Mouse (Mus musculus): ENCODE measurements at regions not wholly inside any gene's neighbourhood (a gene's known extent, or its start where the extent isn't known, plus 50 kb on each side); places are given as distances from the start of the nearest gene placed in this dataset.

DNA sequence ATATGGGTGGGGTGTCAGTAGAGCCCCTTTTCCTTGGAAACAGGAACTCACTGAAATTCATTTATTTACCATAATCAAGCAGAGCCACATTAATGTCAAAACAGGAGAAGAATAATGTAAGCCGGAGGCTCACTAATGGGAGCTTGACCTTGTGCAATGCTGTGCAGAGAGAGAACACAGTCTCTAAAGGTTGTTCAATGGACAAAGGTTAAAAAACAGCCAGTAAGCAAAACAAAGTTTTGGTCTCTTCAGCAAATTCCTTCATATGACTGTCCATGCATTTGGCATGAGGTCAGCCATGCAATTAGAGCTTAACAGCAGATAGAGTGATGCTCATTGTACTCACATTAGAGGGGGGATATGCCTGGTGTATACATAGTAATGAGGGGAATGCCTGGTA, 113.1 kb downstream of the Tsen15 start:
- Histone ChIP-seq H3K9me3 (no peaks in the 10 kb centered on the region), H3K4me1 (no peaks in the 10 kb centered on the region), H3K27me3 (replicated peaks) (no peaks in the 10 kb centered on the region), H3K27ac (no peak overlapping the region), H3K4me3 (no peak overlapping the region), H3K9ac (no peak overlapping the region), H3K4me2 (no peak overlapping the region), H3K36me3 (replicated peaks) (no peaks in the 10 kb centered on the region)
- 85% methylated on average over 1 of the region's 1 CpGs for WGBS
- no peak for ATAC-seq (replicated peaks)

DNA sequence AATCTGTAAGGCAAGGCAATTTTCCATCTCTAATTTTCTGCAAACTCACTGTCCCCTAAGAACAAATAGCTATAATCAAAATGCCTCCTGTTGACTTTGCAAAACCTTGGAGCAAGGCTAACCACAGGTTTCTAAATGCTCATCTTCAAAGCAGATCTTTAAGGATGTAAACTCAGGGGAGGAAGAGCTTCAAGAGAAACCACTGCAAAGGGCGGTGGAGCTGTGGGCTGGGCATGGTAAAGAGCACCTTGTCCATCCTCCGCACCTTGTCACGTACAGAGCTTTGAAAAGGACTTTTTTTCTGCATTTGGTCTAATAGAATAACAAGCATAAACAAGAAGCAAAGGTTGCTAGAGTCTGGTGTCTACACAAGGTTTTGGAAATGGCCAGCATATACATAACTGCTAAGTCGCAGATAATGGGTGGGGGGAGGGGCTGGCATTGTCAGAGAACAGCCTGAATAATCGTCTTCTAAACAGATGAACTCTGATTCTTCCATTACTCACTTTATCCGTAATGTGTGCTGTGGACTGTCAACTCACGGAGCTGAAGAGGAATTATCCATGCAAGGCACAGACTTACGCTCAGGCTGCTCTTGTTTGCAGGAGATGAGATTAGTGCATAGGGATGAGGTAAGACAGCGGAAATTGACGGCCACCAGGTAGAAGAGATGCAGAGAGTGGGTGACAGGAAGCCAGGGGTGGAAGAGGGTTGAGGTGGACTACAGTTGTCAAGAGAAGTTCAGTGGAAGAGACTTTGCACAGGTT, 116.4 kb downstream of the Tsen15 start:
- peak; percentile 60; the same call in 1 of the 2 replicates for ATAC-seq (replicated peaks)
- WGBS: 54% methylated on average over 10 of the region's 10 CpGs
- H3K27ac ChIP-seq: no peak overlapping the region

DNA sequence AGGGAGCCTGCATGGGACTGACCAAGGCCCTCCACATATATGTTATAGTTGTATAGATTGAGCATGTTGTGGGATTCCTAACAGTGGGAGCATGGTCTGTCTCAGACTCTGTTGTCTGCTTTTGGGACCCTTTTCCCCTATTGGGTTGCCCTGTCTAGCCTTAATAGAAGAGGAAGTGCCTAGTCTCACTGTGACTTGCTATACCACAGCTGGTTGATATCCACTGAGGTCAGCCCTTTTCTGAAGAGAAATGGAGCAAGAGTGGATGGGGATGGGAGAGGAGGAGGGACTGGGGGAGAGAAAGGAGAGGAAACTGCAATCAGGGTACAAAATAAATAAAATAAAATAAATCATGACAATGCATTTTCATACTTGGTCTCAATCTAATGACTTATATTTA, 120.1 kb downstream of the Tsen15 start:
- Histone ChIP-seq H3K9me3 (no peaks in the 10 kb centered on the region), H3K9ac (no peak overlapping the region), H3K36me3 (replicated peaks) (no peaks in the 10 kb centered on the region), H3K4me2 (no peak overlapping the region), H3K4me1 (no peaks in the 10 kb centered on the region), H3K4me3 (no peak overlapping the region), H3K27me3 (replicated peaks) (no peaks in the 10 kb centered on the region), H3K27ac (no peak overlapping the region)
- ATAC-seq (replicated peaks): no peak

More for the DNA sequence above, 116.4 kb downstream of the Tsen15 start:
- H3K36me3 ChIP-seq (replicated peaks): no peaks in the 10 kb centered on the region
- no peaks in the 10 kb centered on the region for H3K27me3 ChIP-seq (replicated peaks)
- H3K4me2 ChIP-seq: no peak overlapping the region
- H3K4me3 ChIP-seq: no peak overlapping the region
- no peak overlapping the region for H3K9ac ChIP-seq
- no peaks in the 10 kb centered on the region for H3K9me3 ChIP-seq
- no peaks in the 10 kb centered on the region for H3K4me1 ChIP-seq

DNA sequence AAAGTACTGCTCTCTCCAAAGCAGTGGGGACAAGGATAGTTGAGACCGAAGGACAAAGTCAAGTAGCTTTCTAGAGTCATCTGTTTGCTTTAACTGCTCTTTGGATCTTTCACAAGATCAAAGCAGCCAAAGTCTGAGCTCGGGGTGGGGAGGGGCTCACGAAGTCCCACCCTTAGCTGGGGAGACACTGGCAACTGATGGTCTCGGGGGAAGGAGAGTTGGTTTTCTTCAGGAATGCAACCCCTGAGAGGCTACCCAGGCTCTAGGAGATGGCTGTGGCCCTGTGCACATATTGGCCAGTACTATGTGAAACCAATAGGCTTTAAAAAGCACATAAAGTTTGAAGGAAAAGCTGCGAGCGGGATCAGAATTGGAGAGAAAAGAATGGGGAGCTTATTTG, 121.5 kb downstream of the Tsen15 start:
- Histone ChIP-seq H3K4me3 (no peak overlapping the region), H3K9me3 (no peaks in the 10 kb centered on the region), H3K27me3 (replicated peaks) (no peaks in the 10 kb centered on the region), H3K4me1 (no peaks in the 10 kb centered on the region), H3K4me2 (no peak overlapping the region), H3K27ac (no peak overlapping the region), H3K36me3 (replicated peaks) (no peaks in the 10 kb centered on the region), H3K9ac (no peak overlapping the region)
- 92% methylated on average over 6 of the region's 6 CpGs for WGBS
- ATAC-seq (replicated peaks): no peak

DNA sequence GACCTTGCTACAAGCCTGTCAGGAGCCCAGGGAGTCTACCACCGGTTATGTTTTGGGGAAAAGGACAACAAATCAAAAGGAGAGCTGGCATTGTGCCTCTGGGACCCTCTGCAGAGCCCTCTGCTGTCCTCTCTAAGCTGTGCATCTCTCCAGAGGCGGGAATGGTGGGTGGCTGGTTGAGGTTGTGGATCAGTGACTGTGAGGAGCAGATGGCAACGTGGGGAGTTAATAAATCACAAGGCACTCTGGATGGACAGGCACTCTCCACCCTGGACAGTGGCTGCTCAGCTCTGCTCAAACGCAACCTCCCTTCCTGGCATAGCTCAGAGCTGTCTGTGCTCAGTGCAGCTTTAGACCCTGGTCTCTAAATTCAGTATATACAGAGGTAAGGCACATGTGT, 125.0 kb downstream of the Tsen15 start:
- Histone ChIP-seq H3K4me3 (no peak overlapping the region), H3K9ac (no peak overlapping the region), H3K27me3 (replicated peaks) (no peaks in the 10 kb centered on the region), H3K9me3 (no peaks in the 10 kb centered on the region), H3K36me3 (replicated peaks) (no peaks in the 10 kb centered on the region), H3K27ac (no peak overlapping the region), H3K4me1 (no peaks in the 10 kb centered on the region), H3K4me2 (no peak overlapping the region)
- peak; percentile 27; the same call in 1 of the 2 replicates for ATAC-seq (replicated peaks)
- WGBS: 39% methylated on average over 4 of the region's 4 CpGs

DNA sequence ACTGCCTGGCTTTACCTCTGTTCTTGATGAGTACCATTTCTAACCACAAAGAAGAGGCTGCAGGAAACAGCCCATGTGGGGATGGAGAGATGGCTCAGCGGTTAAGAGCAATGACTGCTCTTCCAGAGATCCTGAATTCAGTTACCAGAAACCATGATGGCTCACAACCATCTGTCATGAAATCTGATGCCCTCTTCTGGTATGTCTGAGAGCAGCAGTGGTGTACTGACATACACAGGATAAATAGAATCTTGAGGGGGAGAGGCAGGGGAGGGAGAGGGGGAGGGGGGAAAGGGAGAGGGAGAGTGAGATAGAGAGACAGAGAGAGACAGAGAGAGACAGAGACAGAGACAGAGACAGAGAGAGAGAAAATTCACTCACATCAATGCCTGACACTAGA, 125.5 kb downstream of the Tsen15 start:
- Histone ChIP-seq H3K9ac (no peak overlapping the region), H3K27me3 (replicated peaks) (no peaks in the 10 kb centered on the region), H3K4me1 (no peaks in the 10 kb centered on the region), H3K27ac (no peak overlapping the region), H3K36me3 (replicated peaks) (no peaks in the 10 kb centered on the region), H3K9me3 (no peaks in the 10 kb centered on the region), H3K4me2 (no peak overlapping the region), H3K4me3 (no peak overlapping the region)
- no peak; the same call in 1 of the 2 replicates for ATAC-seq (replicated peaks)
- 84% methylated on average over 1 of the region's 1 CpGs for WGBS

DNA sequence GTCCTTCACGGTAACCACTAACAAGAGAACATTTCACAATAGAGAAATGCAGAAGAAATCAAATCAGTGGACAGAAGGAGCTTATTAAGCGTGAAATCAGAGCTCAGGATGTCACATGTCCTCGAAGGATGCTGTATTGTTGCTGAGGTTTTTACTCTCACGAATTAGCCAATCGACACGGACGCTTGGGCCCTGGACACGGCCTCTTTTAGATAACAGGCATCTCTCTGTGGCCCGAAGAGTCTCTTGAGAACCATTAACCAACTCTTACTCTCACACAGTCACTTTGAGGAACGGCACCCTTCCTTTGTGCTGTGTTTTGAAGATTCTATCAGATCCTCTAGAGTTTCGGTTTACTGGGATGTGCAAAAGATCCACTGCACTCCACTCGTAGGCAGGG, 128.2 kb downstream of the Tsen15 start:
- no peak overlapping the region for H3K27ac ChIP-seq
- no peaks in the 10 kb centered on the region for H3K4me1 ChIP-seq
- no peak overlapping the region for H3K4me3 ChIP-seq
- 34% methylated on average over 12 of the region's 12 CpGs for WGBS
- no peaks in the 10 kb centered on the region for H3K27me3 ChIP-seq (replicated peaks)
- no peak overlapping the region for H3K9ac ChIP-seq
- 0 out of 2 replicates have a peak, but pooled peaks have one; percentile 24 for ATAC-seq (replicated peaks)
- no peaks in the 10 kb centered on the region for H3K36me3 ChIP-seq (replicated peaks)
- no peaks in the 10 kb centered on the region for H3K9me3 ChIP-seq
- no peak overlapping the region for H3K4me2 ChIP-seq

DNA sequence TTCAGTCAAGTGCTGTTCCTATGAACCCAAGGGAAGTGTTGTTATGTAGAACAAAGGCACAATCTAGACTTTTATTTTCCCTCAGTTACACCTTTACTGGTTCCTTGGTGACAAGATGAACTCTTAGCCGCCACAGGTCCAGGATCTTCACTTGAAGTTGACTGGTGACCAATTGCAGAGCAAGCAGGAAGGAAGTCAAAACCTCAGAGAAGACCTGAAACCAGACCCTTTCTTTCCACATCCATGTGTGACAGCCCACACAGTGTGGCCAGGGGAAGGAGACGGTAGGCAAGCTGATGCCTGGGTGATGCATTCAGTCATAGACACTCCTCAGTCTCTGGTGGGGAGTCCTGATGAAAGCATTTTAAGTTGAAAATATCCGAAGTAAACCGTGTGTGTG, 132.6 kb downstream of the Tsen15 start:
- Histone ChIP-seq H3K4me2 (no peak overlapping the region), H3K27me3 (replicated peaks) (no peaks in the 10 kb centered on the region), H3K9me3 (no peaks in the 10 kb centered on the region), H3K9ac (no peak overlapping the region), H3K4me1 (peaks cover 3% of the 10 kb centered on the region; the same call in 1 of the 2 replicates), H3K36me3 (replicated peaks) (no peaks in the 10 kb centered on the region), H3K27ac (no peak overlapping the region), H3K4me3 (no peak overlapping the region)
- ATAC-seq (replicated peaks): no peak
- WGBS: 81% methylated on average over 4 of the region's 4 CpGs

DNA sequence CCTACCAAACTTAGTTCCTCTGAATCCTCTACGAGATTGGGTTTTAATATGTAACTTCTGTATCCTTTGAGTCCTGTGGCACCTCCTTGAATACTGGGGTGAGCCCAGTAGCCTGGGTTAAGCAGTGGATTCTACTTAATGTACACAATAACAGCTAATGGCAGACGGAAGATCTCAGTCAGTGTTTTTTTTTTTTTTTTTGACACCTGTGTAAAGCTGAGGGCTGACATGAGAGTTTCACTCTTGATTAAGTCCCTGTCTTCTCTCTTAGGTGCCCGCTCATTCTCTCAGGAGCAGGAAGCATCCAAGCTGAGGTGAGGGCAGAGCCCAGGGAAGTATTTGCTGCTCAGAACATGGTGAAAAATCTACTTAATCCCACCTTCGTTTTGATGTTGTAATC, 133.0 kb downstream of the Tsen15 start:
- H3K4me2 ChIP-seq: no peak overlapping the region
- H3K9me3 ChIP-seq: no peaks in the 10 kb centered on the region
- H3K27ac ChIP-seq: no peak overlapping the region
- no peaks in the 10 kb centered on the region for H3K27me3 ChIP-seq (replicated peaks)
- H3K9ac ChIP-seq: no peak overlapping the region
- peaks cover 3% of the 10 kb centered on the region; the same call in 1 of the 2 replicates for H3K4me1 ChIP-seq
- WGBS: 80% methylated on average over 4 of the region's 4 CpGs
- ATAC-seq (replicated peaks): no peak
- no peak overlapping the region for H3K4me3 ChIP-seq
- no peaks in the 10 kb centered on the region for H3K36me3 ChIP-seq (replicated peaks)

DNA sequence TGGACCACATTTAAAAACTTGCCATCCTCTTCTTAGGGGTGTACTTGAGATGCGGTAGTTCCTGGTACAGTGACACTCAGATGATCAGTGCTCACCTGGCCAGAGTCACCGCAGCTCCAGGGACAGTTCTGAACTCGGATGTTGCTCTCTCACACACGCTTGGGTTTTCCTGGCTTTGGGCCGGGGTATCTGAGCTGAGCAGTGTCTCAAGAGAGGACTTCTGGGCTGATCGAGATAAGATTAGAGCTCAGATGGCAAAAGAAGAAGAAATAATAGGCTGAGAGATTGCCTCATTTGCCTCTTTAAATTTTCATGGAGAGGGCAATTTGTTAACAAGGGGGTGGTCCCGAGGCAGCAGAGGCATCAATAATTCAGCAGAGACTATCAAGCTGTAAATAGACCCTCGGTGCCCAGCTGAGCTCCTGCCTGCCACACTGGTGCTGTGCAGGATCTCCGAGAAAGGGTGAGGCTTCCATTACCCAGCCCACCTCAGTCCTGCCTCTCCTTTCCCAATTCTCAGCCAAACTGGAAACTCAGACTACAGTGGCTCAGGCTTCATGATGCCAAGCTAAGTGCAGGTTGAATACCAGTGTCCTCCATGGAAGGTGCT, 133.7 kb downstream of the Tsen15 start:
- WGBS: 43% methylated on average over 9 of the region's 9 CpGs
- H3K4me2 ChIP-seq: no peak overlapping the region
- peaks cover 3% of the 10 kb centered on the region; the same call in 1 of the 2 replicates for H3K4me1 ChIP-seq
- no peak overlapping the region for H3K4me3 ChIP-seq
- no peaks in the 10 kb centered on the region for H3K9me3 ChIP-seq
- H3K36me3 ChIP-seq (replicated peaks): no peaks in the 10 kb centered on the region
- ATAC-seq (replicated peaks): no peak
- H3K27me3 ChIP-seq (replicated peaks): no peaks in the 10 kb centered on the region
- H3K9ac ChIP-seq: no peak overlapping the region
- no peak overlapping the region for H3K27ac ChIP-seq

DNA sequence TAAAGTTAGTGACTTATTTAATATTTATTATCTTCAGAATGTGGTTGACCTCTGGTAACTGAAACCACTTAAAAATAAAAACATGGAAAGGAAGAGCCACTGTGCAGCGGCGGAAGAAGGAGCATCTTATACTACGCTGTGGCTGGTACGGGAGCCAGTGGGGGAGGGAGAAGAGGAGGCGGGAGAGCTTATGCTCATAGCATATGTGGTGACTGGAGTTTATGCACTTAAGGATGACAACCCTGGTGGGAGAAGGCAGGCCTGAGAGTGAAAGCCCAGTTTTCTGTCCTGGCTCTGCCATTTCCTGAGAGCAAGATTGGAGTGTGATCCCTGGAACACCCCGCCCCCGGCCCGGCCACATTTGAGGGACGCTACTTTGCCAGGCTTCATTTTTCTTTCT, 145.5 kb downstream of the Tsen15 start:
- H3K27ac ChIP-seq: no peak overlapping the region
- H3K9ac ChIP-seq: no peak overlapping the region
- no peak overlapping the region for H3K4me3 ChIP-seq
- no peak overlapping the region for H3K4me2 ChIP-seq
- no peaks in the 10 kb centered on the region for H3K4me1 ChIP-seq
- ATAC-seq (replicated peaks): no peak
- no peaks in the 10 kb centered on the region for H3K36me3 ChIP-seq (replicated peaks)
- WGBS: 92% methylated on average over 9 of the region's 9 CpGs
- no peaks in the 10 kb centered on the region for H3K9me3 ChIP-seq
- no peaks in the 10 kb centered on the region for H3K27me3 ChIP-seq (replicated peaks)

DNA sequence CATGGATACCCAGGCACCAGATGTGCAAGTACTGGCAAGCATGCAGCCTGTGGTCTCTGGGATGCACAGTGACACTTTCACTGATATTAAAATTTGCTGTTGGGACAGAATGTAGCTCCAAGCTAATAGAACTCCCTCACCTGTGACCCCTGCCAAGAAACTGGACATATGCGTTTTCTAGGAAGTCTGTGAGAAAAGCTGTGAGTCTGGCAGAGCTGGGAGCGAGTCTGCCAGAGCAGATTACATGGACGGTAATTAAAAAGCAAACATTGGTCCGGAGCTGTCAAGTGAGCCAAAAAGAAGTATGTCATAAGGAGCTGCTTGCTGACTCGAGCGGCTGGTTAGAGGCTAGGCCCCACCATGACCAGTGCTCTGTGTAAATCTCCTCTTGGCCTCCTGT, 147.1 kb downstream of the Tsen15 start:
- H3K4me2 ChIP-seq: no peak overlapping the region
- no peak overlapping the region for H3K9ac ChIP-seq
- no peak overlapping the region for H3K4me3 ChIP-seq
- no peaks in the 10 kb centered on the region for H3K9me3 ChIP-seq
- no peaks in the 10 kb centered on the region for H3K4me1 ChIP-seq
- no peaks in the 10 kb centered on the region for H3K36me3 ChIP-seq (replicated peaks)
- no peak overlapping the region for H3K27ac ChIP-seq
- WGBS: 57% methylated on average over 6 of the region's 6 CpGs
- no peaks in the 10 kb centered on the region for H3K27me3 ChIP-seq (replicated peaks)
- no peak for ATAC-seq (replicated peaks)

DNA sequence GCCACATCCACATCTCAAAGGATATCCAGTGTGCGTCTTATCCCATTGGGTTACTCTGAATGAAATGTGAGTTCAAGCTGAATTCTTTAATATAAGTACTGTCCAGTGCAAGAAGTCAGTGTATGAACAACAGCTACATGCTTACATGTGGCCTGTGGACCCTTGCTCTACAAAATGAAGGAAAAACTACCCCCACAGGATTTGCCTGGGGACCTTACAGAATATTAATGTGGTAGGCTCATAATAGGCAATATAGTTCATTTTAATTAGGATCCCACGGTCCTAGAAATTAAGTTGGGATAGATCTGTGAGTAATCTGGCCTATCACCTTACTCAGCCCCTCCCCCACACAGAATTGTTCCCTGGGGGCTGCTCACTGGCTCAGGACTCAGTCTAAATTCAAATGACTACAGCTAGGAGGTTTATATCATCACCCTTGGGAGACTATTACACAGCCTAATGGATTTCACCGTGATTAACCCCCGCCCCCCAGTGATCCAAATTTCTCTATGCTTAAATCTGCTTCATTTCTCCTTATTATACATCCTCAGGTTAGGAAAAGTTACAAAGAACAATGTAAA, 145.4 kb upstream of the 1700025G04Rik start:
- H3K4me3 ChIP-seq: no peak overlapping the region
- H3K36me3 ChIP-seq (replicated peaks): no peaks in the 10 kb centered on the region
- no peaks in the 10 kb centered on the region for H3K9me3 ChIP-seq
- 57% methylated on average over 4 of the region's 4 CpGs for WGBS
- no peak overlapping the region for H3K4me2 ChIP-seq
- H3K27me3 ChIP-seq (replicated peaks): no peaks in the 10 kb centered on the region
- H3K9ac ChIP-seq: no peak overlapping the region
- no peak overlapping the region for H3K27ac ChIP-seq
- ATAC-seq (replicated peaks): no peak
- no peaks in the 10 kb centered on the region for H3K4me1 ChIP-seq

All from midbrain, embryonic 15.5 days (tissue).